Mouse (Mus musculus) G1E (cell line): ENCODE data around the gene Ccdc40. TPM values are rescaled to one million over a fixed set of nuclear protein-coding genes. Genes with fewer than 3 reads are reported as not detected.

Experiments used
- ATAC-seq: 2 replicates; pipeline ENCODE4 v1.8.0; 2016; ENCODE audit warnings: mild to moderate bottlenecking; ENCODE audit not compliant: insufficient number of reproducible peaks, poor library complexity, low FRiP score, severe bottlenecking; ENCODE audit errors: extremely low read depth
- DNase-seq: peaks from one replicate; pipeline ENCODE4 v3.0.0; 2012; ENCODE audit warnings: low spot score
- H3K27me3 ChIP-seq: 2 replicates; pipeline ENCODE4 v1.6.1; 2012; ENCODE audit warnings: mild to moderate bottlenecking, low read length, inconsistent platforms; ENCODE audit not compliant: insufficient read depth
- H3K36me3 ChIP-seq: replicated peaks from 2 replicates; pipeline ENCODE3; 2012; ENCODE audit warnings: mild to moderate bottlenecking, inconsistent platforms
- H3K4me1 ChIP-seq: 2 replicates; pipeline ENCODE4 v1.6.1; 2012; ENCODE audit warnings: low read depth, low read length, inconsistent platforms, mixed read lengths; ENCODE audit not compliant: insufficient read depth
- H3K4me3 ChIP-seq: 2 replicates; pipeline ENCODE4 v1.5.1; 2012; ENCODE audit warnings: low read depth, mild to moderate bottlenecking, inconsistent platforms, low read length, moderate library complexity, mixed read lengths
- H3K9me3 ChIP-seq: replicated peaks from 2 replicates; pipeline ENCODE4 v1.6.1; 2012; ENCODE audit warnings: inconsistent platforms
- CTCF ChIP-seq: IDR thresholded peaks from 2 replicates; pipeline ENCODE4 v1.5.1; 2012; ENCODE audit warnings: low read depth, low read length, inconsistent platforms, mixed read lengths
- GATA1 ChIP-seq: IDR thresholded peaks from 2 replicates; pipeline ENCODE4 v1.6.1; 2012; ENCODE audit warnings: borderline replicate concordance, low read length, inconsistent platforms, mixed read lengths
- GATA2 ChIP-seq: IDR thresholded peaks from 2 replicates; pipeline ENCODE4 v1.6.1; 2012; ENCODE audit warnings: low read depth, low read length, inconsistent platforms, borderline replicate concordance
- POLR2AphosphoS5 ChIP-seq: IDR thresholded peaks from 2 replicates; pipeline ENCODE4 v1.6.1; 2012; ENCODE audit warnings: low read depth, low read length, inconsistent platforms; ENCODE audit not compliant: insufficient replicate concordance
- TAL1 ChIP-seq: conservative IDR thresholded peaks from 2 replicates; pipeline ENCODE4 v1.6.1; 2012; ENCODE audit warnings: low read depth, low read length, inconsistent platforms, mixed read lengths
- polyA plus RNA-seq: library from polyadenylated mRNA; stranded (reverse); fragments of >175 nt; gene quantifications from 2 replicates; pipeline ENCODE4 v1.2.3, GENCODE M21; 2012
- total RNA-seq, 2 experiments: library from RNA; stranded (forward) in 1 of 2; stranded (reverse) in 1 of 2; fragments of 200-1000 nt in 1 of 2; fragments of >200 nt in 1 of 2; fragmentation: Nextera tagmentation in 1 of 2; gene quantifications; 2 replicates each; pipeline ENCODE4 v1.2.3; 2014 to 2017

Ccdc40 gene
- total and polyA plus RNA-seq, 3 experiments: 0.05 TPM; not detected in 2

DNA sequence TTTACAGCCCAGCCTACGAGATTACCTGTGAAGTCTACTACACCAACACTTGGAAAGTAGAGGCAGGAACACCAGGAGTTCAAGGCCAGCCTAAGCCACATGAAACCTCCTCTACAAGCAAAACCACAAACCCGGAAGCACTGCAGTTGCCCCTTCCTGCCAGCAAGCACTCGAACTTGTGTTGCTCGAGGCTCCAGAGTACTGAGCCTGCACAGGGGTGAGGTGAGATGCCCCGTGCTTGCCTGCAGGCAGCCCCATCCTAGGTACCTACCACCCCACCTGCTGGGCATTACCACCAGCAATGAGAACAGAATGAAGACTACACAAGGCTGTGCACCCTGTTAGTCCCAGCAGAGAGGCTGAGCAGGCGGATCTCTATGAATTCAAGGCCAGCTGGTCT is 69.6 kb downstream of the Ccdc40 start:
- Histone ChIP-seq H3K36me3 (peaks cover 58% of the 10 kb centered on the region), H3K4me1 (peaks cover 34% of the 10 kb centered on the region), H3K27me3 (peaks cover 15% of the 10 kb centered on the region), H3K4me3 (peak overlapping the region; percentile 92; the same call in 1 of the 2 replicates), H3K9me3 (no peaks in the 10 kb centered on the region)
- TF ChIP-seq GATA2: no peak
- TF ChIP-seq CTCF: no peak
- TF ChIP-seq TAL1: no peak
- no peak for TF ChIP-seq POLR2AphosphoS5
- TF ChIP-seq GATA1: no peak
- no peak; the same call in 1 of the 2 replicates for ATAC-seq
- DNase-seq: peak; percentile 44

DNA sequence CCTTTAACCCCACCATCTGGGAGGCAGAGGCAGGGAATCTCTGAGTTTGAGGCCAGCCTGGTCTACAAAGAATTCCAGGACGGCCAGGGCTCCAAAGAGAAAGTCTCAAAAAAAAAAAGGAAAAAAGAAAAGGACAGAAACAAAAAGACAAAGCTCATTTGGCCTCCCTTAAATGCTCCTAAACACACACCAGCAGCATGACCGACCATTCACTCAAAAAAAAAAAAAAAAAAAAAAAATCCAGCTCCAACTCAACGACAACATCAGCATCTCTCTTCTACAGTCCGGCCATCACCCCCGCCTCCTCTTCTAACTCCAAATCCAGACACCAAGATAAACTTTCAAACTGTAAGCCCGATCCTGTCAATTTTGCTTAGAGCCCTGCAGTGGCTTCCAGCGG is 70.5 kb downstream of the Ccdc40 start:
- Histone ChIP-seq H3K36me3 (peaks cover 48% of the 10 kb centered on the region), H3K4me3 (peak overlapping the region; percentile 92), H3K4me1 (peaks cover 30% of the 10 kb centered on the region), H3K9me3 (no peaks in the 10 kb centered on the region), H3K27me3 (peaks cover 24% of the 10 kb centered on the region)
- TF ChIP-seq GATA2 (no peak), CTCF (no peak), POLR2AphosphoS5 (no peak), TAL1 (no peak), GATA1 (no peak)
- DNase-seq (no peak), ATAC-seq (no peak)

DNA sequence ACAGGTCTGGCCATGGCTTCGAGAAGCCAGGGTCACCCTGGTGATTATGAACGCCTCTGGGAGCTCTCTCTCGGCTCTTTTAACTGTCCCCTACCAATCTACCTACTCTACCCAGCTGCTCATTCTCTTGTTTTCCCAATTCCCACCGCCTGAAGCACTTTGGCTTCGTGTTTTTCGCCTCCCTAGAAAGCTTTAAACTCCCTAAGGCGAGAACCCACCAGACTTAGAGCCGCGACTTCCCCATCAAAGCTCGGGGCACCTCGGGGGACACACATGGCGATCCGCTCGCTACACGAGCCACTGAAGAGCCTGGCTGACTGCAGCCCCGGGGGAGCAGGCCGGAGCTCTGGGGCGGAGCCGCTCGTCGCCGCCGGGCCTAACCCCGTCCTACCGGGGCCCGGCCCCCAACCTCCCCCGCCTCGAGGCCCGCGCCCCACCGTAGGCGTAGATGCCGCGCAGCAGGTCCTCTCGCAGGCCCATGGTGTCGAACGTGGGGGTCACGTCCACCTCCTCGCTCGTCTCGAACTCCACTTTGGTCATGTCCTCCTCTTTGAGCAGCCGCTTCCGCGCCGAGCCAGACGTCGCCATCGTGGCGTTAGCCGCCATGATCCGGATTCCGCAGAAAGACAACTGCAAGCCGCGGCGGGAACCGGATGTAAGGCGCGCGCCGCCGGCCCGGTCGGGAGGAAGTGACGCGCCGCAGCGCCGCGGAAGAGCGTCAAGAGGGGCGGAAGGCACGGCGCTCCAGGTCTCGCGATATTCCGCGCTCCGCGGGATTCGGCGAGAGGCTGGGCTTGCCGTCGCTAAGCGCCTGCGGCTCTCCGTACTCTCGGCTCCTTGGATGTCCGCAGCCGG is 71.2 kb downstream of the Ccdc40 start, which contains the start of gene Eif4a3:
Gene Eif4a3 (minus strand): TSS at position 699 of the 855 bp plus-strand sequence.
- no peak for TF ChIP-seq POLR2AphosphoS5
- no peak for TF ChIP-seq GATA2
- peaks cover 41% of the 10 kb centered on the region for H3K36me3 ChIP-seq
- H3K4me1 ChIP-seq: peaks cover 30% of the 10 kb centered on the region
- no peaks in the 10 kb centered on the region for H3K9me3 ChIP-seq
- ATAC-seq (peak; percentile 75), DNase-seq (peak; percentile 94)
- peaks cover 31% of the 10 kb centered on the region for H3K27me3 ChIP-seq
- H3K4me3 ChIP-seq: peak within 1 kb of the TSS; percentile 92

DNA sequence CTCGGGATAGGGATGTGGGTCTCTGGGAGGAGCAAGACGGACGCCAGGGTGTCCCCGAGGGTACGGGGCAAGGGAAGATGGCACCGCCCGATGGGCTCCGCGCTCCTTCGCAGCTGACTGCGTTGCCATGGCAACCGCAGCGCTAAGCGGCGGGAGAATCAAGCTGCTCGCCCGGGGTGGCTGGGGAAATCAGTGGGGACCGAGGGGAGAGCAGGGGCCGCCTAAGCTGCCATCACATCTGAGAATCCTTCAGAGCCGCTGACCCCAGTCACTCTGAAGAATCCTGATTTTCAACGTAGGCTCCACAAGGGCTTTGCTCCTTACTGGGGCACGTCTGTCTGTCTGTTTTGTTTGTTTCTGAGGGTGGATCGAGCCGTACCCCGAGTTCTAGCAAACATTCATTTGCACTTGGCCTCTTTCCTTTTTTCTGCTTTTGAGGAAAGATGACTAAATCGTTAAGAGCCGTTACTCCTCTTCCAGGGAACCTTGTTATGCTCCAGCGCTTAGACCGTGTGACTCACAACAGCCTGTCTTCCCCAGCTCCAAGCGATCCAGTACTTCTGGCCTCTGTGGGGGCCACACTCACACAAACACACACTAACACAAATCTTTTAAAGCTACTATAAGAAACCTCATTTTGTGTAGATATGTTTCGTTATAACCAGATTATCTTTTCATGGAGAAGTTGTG is 72.0 kb downstream of the Ccdc40 start:
- H3K4me3 ChIP-seq: peak overlapping the region; percentile 92
- TF ChIP-seq GATA2 (no peak), CTCF (no peak), POLR2AphosphoS5 (no peak), TAL1 (no peak), GATA1 (no peak)
- no peak for ATAC-seq
- H3K9me3 ChIP-seq: no peaks in the 10 kb centered on the region
- H3K36me3 ChIP-seq: peaks cover 34% of the 10 kb centered on the region
- DNase-seq: no peak
- H3K4me1 ChIP-seq: peaks cover 34% of the 10 kb centered on the region
- peaks cover 38% of the 10 kb centered on the region for H3K27me3 ChIP-seq

DNA sequence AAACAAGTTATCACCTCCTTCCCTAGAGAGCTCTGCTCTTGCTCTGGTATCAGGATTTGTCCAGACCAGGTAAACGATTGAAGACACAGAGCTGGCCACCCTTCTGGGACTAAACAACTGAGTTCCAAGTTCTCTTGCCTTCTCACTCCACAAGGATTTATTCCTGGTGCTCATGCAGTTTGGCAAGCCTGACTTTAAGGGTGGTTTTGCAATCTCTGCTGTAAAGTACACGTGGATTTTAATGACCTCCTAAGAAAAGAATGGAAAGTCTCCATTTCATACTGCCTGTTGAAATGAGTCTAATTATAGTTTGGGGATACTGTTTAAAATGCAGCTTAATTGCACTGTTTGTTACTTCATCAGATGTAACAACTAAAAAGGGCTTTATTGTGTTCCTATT is 72.6 kb downstream of the Ccdc40 start:
- no peak for ATAC-seq
- Histone ChIP-seq H3K9me3 (no peaks in the 10 kb centered on the region), H3K27me3 (peaks cover 42% of the 10 kb centered on the region), H3K36me3 (peaks cover 28% of the 10 kb centered on the region), H3K4me3 (no peak overlapping the region), H3K4me1 (peaks cover 29% of the 10 kb centered on the region)
- TF ChIP-seq TAL1 (no peak), CTCF (no peak), POLR2AphosphoS5 (no peak), GATA1 (no peak), GATA2 (no peak)
- DNase-seq: no peak
